Mouse (Mus musculus) gastrocnemius, adult 2 months (tissue): ENCODE results near the gene Slc11a1. TPM values are rescaled to one million over a fixed set of nuclear protein-coding genes. Genes with fewer than 3 reads are reported as not detected.

Experiments
- DNase-seq: peaks from one replicate; pipeline ENCODE4 v3.0.0; 2022
- H3K27ac ChIP-seq: fragments of 200-600 bp; 2 replicates; pipeline ENCODE4 v1.8.1; 2022; ENCODE audit warnings: mild to moderate bottlenecking
- H3K4me3 ChIP-seq: fragments of 200-600 bp; 2 replicates; pipeline ENCODE4 v1.8.1; 2022; ENCODE audit warnings: mild to moderate bottlenecking, moderate library complexity
- CTCF ChIP-seq: fragments of 200-600 bp; IDR thresholded peaks from 2 replicates; pipeline ENCODE4 v1.8.1; 2022; ENCODE audit warnings: antibody characterized with exemption, mild to moderate bottlenecking, moderate library complexity
- intact Hi-C: fragments of 180-260 bp; cut with DNase I; formaldehyde crosslinking; loops from one replicate; pipeline ENCODE4 v1.15.1; 2025
- total RNA-seq, 2 experiments: library from RNA; stranded (reverse); gene quantifications; 2 replicates each; pipeline ENCODE4 v1.2.3; 2021

Slc11a1 gene
- total RNA-seq, 2 experiments from 2014 or later, result 3.8 to 5.6 TPM

GRCm38 (mm10) chr1:74401015-74401702 lies 26.2 kb downstream of the Slc11a1 start:
- no peak overlapping the region for H3K27ac ChIP-seq
- TF ChIP-seq CTCF, result no peak
- no peak overlapping the region for H3K4me3 ChIP-seq
- intact Hi-C loops, result loop anchor here (5.0 kb wide), 1 partner anchor 51 kb away; no protein-coding TSS in a partner anchor
- DNase-seq, result no peak

- no peak for TF ChIP-seq CTCF
- no peak overlapping the region for H3K27ac ChIP-seq
- no peak overlapping the region for H3K4me3 ChIP-seq
- no peak for DNase-seq
- intact Hi-C loops, result loop anchor here (5.0 kb wide), 1 partner anchor 48 kb away; no protein-coding TSS in a partner anchor
Observed at GRCm38 (mm10) chr1:74404206-74404605, 29.2 kb downstream of the Slc11a1 start.

- intact Hi-C loops, result no loop called here
- TF ChIP-seq CTCF, result no peak
- Histone ChIP-seq H3K4me3 (no peak within 1 kb of the TSS), H3K27ac (no peak within 1 kb of the TSS)
- no peak for DNase-seq
Observed at GRCm38 (mm10) chr1:74408589-74409504, 33.9 kb downstream of the Slc11a1 start, which contains the start of gene Vil1. Gene Vil1 (plus strand): TSS chr1:74409376.

- Histone ChIP-seq H3K27ac (no peak overlapping the region), H3K4me3 (no peak overlapping the region)
- TF ChIP-seq CTCF, result no peak
- DNase-seq, result no peak
- intact Hi-C loops, result no loop called here
Observed at GRCm38 (mm10) chr1:74411753-74412325, 36.8 kb downstream of the Slc11a1 start.

GRCm38 (mm10) chr1:74412711-74413110 lies 37.7 kb downstream of the Slc11a1 start:
- no peak for DNase-seq
- TF ChIP-seq CTCF, result no peak
- H3K4me3 ChIP-seq, result no peak overlapping the region
- no peak overlapping the region for H3K27ac ChIP-seq
- intact Hi-C loops, result no loop called here

- H3K4me3 ChIP-seq, result no peak overlapping the region
- intact Hi-C loops, result no loop called here
- no peak for TF ChIP-seq CTCF
- H3K27ac ChIP-seq, result no peak overlapping the region
- peak; percentile 67 for DNase-seq
Observed at GRCm38 (mm10) chr1:74415143-74415542, 40.1 kb downstream of the Slc11a1 start.

- Histone ChIP-seq H3K4me3 (no peak overlapping the region), H3K27ac (no peak overlapping the region)
- DNase-seq, result no peak
- TF ChIP-seq CTCF, result no peak
- intact Hi-C loops, result no loop called here
Observed at GRCm38 (mm10) chr1:74418747-74419439, 43.9 kb downstream of the Slc11a1 start.

- Histone ChIP-seq H3K4me3 (no peak overlapping the region), H3K27ac (no peak overlapping the region)
- DNase-seq, result no peak
- intact Hi-C loops, result no loop called here
- TF ChIP-seq CTCF, result no peak
Observed at GRCm38 (mm10) chr1:74419440-74419794, 44.4 kb downstream of the Slc11a1 start.

- intact Hi-C loops, result no loop called here
- Histone ChIP-seq H3K4me3 (no peak overlapping the region), H3K27ac (no peak overlapping the region)
- DNase-seq, result no peak
- no peak for TF ChIP-seq CTCF
Observed at GRCm38 (mm10) chr1:74423147-74423546, 48.2 kb downstream of the Slc11a1 start.

GRCm38 (mm10) chr1:74425845-74426244 lies 50.9 kb downstream of the Slc11a1 start:
- Histone ChIP-seq H3K4me3 (no peak overlapping the region), H3K27ac (no peak overlapping the region)
- DNase-seq, result no peak
- no peak for TF ChIP-seq CTCF
- intact Hi-C loops, result no loop called here

GRCm38 (mm10) chr1:74433220-74433619 lies 58.2 kb downstream of the Slc11a1 start:
- intact Hi-C loops, result no loop called here
- no peak for DNase-seq

GRCm38 (mm10) chr1:74434596-74434995 lies 59.6 kb downstream of the Slc11a1 start:
- intact Hi-C loops, result no loop called here
- no peak for DNase-seq
- Histone ChIP-seq H3K27ac (peak overlapping the region; percentile 29; the same call in 1 of the 2 replicates), H3K4me3 (no peak overlapping the region)
- TF ChIP-seq CTCF, result no peak

More at GRCm38 (mm10) chr1:74433220-74433619, 58.2 kb downstream of the Slc11a1 start:
- H3K4me3 ChIP-seq, result no peak overlapping the region
- TF ChIP-seq CTCF, result no peak
- H3K27ac ChIP-seq, result no peak overlapping the region
